Mouse (Mus musculus) heart, embryonic 15.5 days (tissue): ENCODE results near the gene Emg1. TPM values are rescaled to one million over a fixed set of nuclear protein-coding genes. Genes with fewer than 3 reads are reported as not detected.

Experiments
- ATAC-seq: fragments of 200-750 bp; cut with Nextera tagmentation; replicated peaks from 2 replicates; pipeline ENCODE4 v1.8.0; 2017; ENCODE audit warnings: low read depth, moderate TSS enrichment; ENCODE audit not compliant: insufficient number of reproducible peaks, insufficient read depth, low FRiP score
- H3K27ac ChIP-seq: fragments of 300-500 bp; sonication (generic); 2 replicates; pipeline ENCODE4 v1.5.1; 2015; ENCODE audit warnings: mild to moderate bottlenecking, inconsistent platforms
- H3K27me3 ChIP-seq: fragments of 300-500 bp; sonication (generic); 2 replicates; pipeline ENCODE4 v1.6.1; 2015; ENCODE audit warnings: inconsistent platforms
- H3K36me3 ChIP-seq: fragments of 300-500 bp; sonication (generic); 2 replicates; pipeline ENCODE4 v1.6.1; 2015; ENCODE audit warnings: mild to moderate bottlenecking, inconsistent platforms
- H3K4me1 ChIP-seq: fragments of 300-500 bp; sonication (generic); replicated peaks from 2 replicates; pipeline ENCODE4 v1.6.1; 2015; ENCODE audit warnings: inconsistent platforms
- H3K4me2 ChIP-seq: fragments of 300-500 bp; sonication (generic); 2 replicates; pipeline ENCODE4 v1.6.1; 2015; ENCODE audit warnings: inconsistent platforms, mild to moderate bottlenecking, moderate library complexity
- H3K4me3 ChIP-seq: fragments of 300-500 bp; sonication (generic); 2 replicates; pipeline ENCODE4 v1.5.1; 2015; ENCODE audit warnings: mild to moderate bottlenecking, inconsistent platforms
- H3K9ac ChIP-seq: fragments of 300-500 bp; sonication (generic); 2 replicates; pipeline ENCODE4 v1.6.1; 2015; ENCODE audit warnings: mild to moderate bottlenecking, inconsistent platforms
- H3K9me3 ChIP-seq: fragments of 300-500 bp; sonication (generic); replicated peaks from 2 replicates; pipeline ENCODE4 v1.6.1; 2016; ENCODE audit warnings: inconsistent platforms
- WGBS: fragments of 180-500 bp; shearing (Covaris S2); methylation state at CpG from one replicate; pipeline ENCODE4 v1.1.7; 2015; ENCODE audit warnings: mixed read lengths; 5-methylcytosine and 5-hydroxymethylcytosine counted together
- polyA plus RNA-seq: library from polyadenylated mRNA; unstranded; fragments of >200 nt; fragmentation: Nextera tagmentation; extraction: Ambion mirVana; gene quantifications from 2 replicates; pipeline ENCODE4 v1.2.1, GENCODE M21; 2015

The Emg1 gene
- 108 and 121 TPM in 2 replicates for polyA plus RNA-seq

DNA sequence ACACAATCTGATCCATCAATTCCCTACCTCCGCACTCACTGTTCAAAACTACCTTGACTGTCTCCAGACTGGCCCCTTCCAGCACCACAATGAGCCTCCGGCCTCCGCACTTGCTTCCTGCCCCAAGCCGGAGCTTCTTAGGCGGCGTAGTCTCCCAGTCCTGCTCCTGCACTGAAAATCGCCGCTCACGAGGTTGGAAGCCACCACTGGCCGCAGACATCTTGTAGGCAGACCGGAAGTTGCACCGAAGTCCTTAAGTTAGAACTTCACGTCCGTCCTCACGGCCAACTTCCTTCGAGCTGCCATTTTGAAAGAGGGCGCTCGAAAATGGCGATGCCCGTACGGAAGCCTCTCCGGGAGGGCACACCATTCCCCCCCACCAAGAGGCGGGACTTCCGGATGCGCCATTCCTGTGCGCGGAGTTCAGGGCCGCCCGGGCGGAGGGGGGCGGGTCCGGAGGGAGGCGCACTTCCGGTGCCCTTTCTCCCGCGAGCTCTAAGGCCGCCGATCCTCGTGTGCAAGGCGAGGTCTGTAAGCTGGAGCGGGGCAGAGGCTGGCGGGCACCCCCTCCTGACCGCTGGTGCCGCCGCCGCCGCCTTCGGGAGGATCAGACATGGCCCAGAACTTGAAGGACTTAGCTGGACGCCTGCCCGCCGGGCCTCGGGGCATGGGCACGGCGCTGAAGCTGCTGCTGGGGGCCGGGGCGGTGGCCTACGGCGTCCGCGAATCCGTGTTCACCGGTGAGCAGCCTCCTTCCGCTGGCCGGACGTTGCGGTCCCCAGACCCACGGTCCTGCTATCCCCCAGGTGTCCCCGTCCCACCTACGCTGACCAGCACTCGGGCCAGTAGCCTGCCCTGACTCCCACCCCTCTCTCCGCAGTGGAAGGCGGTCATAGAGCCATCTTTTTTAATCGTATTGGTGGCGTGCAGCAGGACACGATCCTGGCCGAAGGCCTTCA lies at the start of gene Emg1, which contains the start of gene Phb2:
Emg1 (minus strand) TSS at position 355 of the 959 bp plus-strand sequence.
Phb2 (plus strand) TSS at position 513 of the 959 bp plus-strand sequence.
- peaks cover 40% of the 10 kb centered on the region for H3K36me3 ChIP-seq
- peak within 1 kb of the TSS; percentile 84 for H3K4me3 ChIP-seq
- peak within 1 kb of the TSS; percentile 88 for H3K9ac ChIP-seq
- under 1% methylated on average over 76 of the region's 76 CpGs for WGBS
- H3K4me2 ChIP-seq: peak within 1 kb of the TSS; percentile 76
- peaks cover 34% of the 10 kb centered on the region for H3K4me1 ChIP-seq
- H3K27ac ChIP-seq: peak within 1 kb of the TSS; percentile 87
- ATAC-seq: peak; percentile 97
- H3K27me3 ChIP-seq: no peaks in the 10 kb centered on the region
- H3K9me3 ChIP-seq: no peaks in the 10 kb centered on the region

DNA sequence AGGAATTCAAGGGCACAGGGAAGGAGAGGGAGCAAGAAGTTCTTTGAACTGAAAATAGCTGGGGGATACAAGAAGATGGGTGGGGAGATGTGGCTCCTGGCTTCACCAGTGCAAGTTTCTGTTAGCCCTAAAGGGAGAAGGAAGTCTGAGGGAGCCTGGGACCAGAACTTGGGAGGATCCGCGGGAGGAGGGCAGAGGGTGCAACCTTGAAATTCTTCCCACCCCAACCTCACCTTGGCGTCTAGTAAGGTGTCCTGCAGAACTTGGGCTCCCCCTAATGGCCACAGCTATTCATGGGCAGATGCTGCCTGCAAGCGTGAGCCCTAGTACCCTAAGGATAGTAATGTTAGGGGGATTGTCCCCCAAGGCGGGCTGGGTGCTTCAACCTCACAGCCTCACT lies 47.3 kb upstream of the Emg1 start:
- Histone ChIP-seq H3K9ac (peak overlapping the region; percentile 26; the same call in 1 of the 2 replicates), H3K27me3 (no peaks in the 10 kb centered on the region), H3K36me3 (no peaks in the 10 kb centered on the region), H3K4me3 (peak overlapping the region; percentile 13), H3K4me2 (peak overlapping the region; percentile 87), H3K4me1 (peaks cover 41% of the 10 kb centered on the region), H3K9me3 (no peaks in the 10 kb centered on the region), H3K27ac (peak overlapping the region; percentile 96)
- no peak; the same call in 1 of the 2 replicates for ATAC-seq
- WGBS: 1% methylated on average over 5 of the region's 5 CpGs

DNA sequence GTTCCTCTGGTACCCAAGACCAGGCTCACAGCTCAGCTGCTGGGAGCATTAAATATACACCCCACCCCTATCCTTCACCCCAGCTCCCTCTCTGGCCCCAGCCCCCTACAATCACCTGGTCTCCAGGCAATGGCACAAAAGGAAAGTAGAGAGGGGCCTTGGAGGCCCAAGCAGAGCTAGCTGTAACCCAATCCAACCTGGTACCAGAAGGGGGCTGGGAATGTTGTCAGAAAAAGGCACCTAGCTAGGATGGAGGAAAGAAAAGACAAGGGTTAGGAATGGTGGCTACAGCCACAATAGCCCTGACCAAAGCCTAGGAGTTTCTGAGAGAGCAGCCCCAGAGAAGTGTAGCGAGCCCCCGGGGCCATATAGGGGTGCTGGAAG lies 46.9 kb upstream of the Emg1 start:
- Histone ChIP-seq H3K4me1 (peaks cover 45% of the 10 kb centered on the region), H3K4me2 (peak overlapping the region; percentile 87), H3K9me3 (no peaks in the 10 kb centered on the region), H3K9ac (peak overlapping the region; percentile 26; the same call in 1 of the 2 replicates), H3K4me3 (peak overlapping the region; percentile 13), H3K27me3 (no peaks in the 10 kb centered on the region), H3K27ac (peak overlapping the region; percentile 96), H3K36me3 (no peaks in the 10 kb centered on the region)
- WGBS: 38% methylated on average over 2 of the region's 2 CpGs
- no peak for ATAC-seq

DNA sequence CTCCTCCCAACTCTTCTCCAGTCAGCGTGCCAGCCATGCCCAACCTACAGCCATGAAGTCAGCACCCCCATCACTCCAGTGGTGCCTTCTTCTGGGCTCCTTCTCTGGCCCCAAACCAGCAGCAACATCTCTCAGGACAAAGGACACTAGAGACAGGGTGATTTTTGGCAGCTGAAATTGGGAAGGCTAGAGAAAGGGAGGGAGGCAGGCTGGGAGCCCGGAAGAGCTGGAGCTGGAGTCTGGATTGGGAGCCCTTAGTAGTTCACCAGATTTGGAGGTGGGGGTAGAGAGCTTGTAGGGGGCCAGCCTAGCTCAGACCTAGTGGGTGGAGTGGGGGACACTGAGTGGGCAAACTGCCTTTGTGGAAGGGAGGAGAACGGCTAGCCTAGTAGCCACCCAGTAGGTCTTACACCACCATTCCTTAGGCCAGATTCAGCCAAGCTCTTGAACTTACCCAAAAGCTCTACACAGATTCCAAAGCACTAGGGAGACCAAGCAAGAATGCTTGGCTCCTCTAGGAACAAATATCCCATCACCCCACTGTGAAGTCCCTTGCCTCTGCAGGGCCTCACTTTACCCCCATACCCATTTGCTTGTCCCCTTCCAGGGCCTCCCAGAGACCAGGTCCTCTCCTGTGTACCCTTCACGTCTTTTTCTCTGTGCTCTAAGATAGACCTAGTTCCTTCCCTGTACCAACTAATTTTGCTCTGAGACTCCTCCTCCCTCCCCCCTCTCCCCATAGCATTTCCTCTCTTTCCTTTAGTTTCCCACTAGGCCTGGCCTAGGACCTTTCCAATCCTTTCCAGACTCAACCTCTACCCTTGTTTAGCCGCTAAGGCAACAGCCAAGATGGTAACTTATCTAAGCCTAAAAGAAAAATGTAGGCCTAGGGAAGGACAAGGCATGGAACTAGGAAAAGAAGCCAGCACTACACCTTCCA lies 46.2 kb upstream of the Emg1 start:
- Histone ChIP-seq H3K9me3 (no peaks in the 10 kb centered on the region), H3K4me3 (peak overlapping the region; percentile 84), H3K27ac (peak overlapping the region; percentile 96), H3K4me1 (peaks cover 48% of the 10 kb centered on the region), H3K4me2 (peak overlapping the region; percentile 87), H3K9ac (peak overlapping the region; percentile 89), H3K27me3 (no peaks in the 10 kb centered on the region), H3K36me3 (no peaks in the 10 kb centered on the region)
- WGBS: 35% methylated on average over 5 of the region's 5 CpGs
- ATAC-seq: no peak

DNA sequence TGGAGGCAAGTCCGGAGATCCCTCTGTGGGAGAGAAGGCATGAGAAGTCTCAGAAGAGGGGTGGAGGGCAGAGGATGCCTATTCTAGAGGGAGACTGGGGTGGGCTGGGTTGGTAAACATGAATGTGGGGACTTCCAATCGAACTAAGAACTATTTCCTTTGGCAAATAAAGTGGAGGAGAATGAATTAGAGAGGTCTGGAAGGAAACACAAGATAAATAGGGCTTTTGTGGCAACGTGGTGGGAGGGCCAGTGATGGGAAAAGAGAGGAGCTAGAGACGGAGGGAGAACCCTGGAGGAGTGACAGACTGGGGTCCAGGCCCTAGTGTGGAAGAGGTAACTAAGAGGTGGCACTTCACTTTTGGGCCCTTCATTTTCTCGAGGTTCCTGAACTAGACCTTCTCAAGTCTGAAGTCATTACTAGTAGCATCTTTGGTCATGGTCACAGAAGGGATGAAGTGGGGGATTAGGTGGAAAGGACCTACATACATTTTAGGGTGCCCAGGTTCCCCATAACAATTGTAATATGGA lies 45.4 kb upstream of the Emg1 start:
- H3K4me1 ChIP-seq: peaks cover 48% of the 10 kb centered on the region
- H3K4me3 ChIP-seq: peak overlapping the region; percentile 84
- ATAC-seq: no peak
- H3K27me3 ChIP-seq: no peaks in the 10 kb centered on the region
- no peaks in the 10 kb centered on the region for H3K9me3 ChIP-seq
- H3K4me2 ChIP-seq: peak overlapping the region; percentile 87
- H3K36me3 ChIP-seq: no peaks in the 10 kb centered on the region
- H3K27ac ChIP-seq: peak overlapping the region; percentile 96
- 15% methylated on average over 5 of the region's 5 CpGs for WGBS
- H3K9ac ChIP-seq: peak overlapping the region; percentile 89

DNA sequence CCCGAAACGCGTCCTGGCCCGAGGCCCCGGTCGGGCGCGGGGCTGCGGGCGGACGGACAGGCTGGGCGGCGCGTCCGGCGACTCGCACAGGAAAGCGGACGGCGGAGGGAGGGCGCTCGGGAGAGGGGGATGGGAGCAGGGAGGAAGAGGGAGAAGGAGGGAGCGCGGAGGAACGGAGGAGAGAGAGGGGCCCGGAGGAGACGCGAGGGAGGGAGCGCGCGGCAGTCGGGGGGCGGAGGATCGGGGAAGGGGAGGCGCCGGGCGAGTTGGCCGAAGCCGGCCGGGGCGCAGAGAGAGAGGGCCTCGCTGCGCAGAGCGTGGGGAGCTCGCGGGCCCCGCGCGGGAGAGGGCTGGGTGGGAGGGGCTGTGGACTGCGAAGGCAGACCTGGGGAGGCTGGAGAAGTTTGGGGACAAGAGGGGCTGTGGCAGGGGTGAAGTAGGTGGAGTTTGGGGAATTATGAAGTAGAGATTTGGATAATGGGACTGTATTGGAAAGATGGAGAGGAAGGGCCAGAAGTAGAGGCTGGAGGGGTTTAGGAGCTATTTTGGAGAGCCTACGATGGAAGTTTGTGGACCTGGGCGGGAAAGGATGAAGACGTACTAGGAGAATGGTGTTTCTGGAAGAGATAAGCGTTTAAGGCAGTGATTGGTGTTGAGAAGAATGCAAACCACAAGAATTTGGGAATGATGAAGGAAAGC lies 44.8 kb upstream of the Emg1 start:
- Histone ChIP-seq H3K36me3 (no peaks in the 10 kb centered on the region), H3K27ac (peak overlapping the region; percentile 96)

DNA sequence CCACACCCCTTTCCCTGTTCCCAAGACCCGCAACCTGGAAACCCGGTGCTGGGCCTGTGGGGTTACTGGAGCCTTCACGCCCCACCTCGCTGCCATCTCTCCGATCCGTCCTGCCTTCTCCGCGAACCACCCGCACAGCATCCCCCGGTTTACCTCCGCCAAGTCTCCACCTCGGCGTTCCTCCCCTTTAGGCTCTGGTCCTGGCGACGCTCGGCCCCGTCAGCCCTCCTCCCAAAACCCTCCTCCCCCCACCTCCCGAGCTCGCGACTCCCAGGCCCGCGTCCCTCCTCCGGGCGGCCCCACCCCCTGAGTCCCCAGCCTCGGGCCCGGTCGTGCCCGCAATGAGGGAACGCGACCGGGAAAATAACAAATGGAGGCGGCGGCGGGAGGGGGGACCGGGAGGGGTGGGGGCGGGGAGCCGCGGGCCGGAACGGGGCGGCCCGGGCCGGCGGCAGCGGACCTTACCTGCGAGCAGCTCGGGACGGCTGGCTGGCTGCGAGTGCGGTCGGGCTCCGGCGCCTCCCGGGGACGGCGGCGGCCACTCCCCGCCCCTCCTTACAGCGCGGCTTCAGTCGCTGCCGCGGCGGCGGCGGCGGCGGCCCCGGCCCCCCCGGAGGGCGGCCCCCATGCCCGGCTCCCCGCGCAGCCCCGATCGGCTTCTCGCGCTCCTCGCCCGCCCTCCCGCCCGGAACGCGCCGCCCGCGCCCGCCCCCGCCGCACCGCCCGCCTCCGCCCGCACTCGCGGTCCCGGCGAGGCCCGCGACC lies 44.0 kb upstream of the Emg1 start, which contains the start of the genes Gm45234 and Atn1:
Gm45234 (minus strand) TSS at position 191 of the 765 bp plus-strand sequence.
Atn1 (minus strand) TSS at position 694 of the 765 bp plus-strand sequence.
- Histone ChIP-seq H3K4me2 (peak within 1 kb of the TSS; percentile 87), H3K36me3 (no peaks in the 10 kb centered on the region), H3K27me3 (no peaks in the 10 kb centered on the region), H3K27ac (peak within 1 kb of the TSS; percentile 96), H3K9me3 (no peaks in the 10 kb centered on the region), H3K4me1 (peaks cover 48% of the 10 kb centered on the region), H3K9ac (peak within 1 kb of the TSS; percentile 89), H3K4me3 (peak within 1 kb of the TSS; percentile 84)
- peak; percentile 73 for ATAC-seq
- WGBS: under 1% methylated on average over 41 of the region's 100 CpGs

More for the DNA sequence above, 44.8 kb upstream of the Emg1 start:
- H3K4me1 ChIP-seq: peaks cover 48% of the 10 kb centered on the region
- peak overlapping the region; percentile 84 for H3K4me3 ChIP-seq
- peak; percentile 78 for ATAC-seq
- H3K9ac ChIP-seq: peak overlapping the region; percentile 89
- no peaks in the 10 kb centered on the region for H3K27me3 ChIP-seq
- H3K9me3 ChIP-seq: no peaks in the 10 kb centered on the region
- H3K4me2 ChIP-seq: peak overlapping the region; percentile 87
- under 1% methylated on average over 49 of the region's 54 CpGs for WGBS

DNA sequence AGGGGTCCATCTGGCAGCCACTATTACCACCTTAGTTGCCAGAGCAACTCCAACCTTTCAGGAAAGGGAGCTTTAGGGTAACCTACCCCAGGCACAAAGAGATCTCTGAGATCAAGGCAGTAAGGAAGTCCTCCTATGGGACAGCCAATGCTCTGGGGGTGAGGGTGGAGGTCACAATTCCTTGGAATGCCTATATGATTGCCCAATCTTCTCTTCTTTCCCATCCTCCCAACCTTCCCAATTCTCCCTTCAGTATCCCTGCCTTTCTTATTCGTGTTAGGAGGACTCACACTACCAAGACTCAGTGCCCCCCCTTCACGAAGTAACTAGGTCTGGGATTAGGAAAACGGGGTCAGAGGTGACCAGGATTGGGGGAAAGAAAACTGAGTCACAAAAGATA lies 43.3 kb upstream of the Emg1 start:
- H3K9ac ChIP-seq: peak overlapping the region; percentile 89
- H3K36me3 ChIP-seq: no peaks in the 10 kb centered on the region
- H3K4me2 ChIP-seq: peak overlapping the region; percentile 87
- no peaks in the 10 kb centered on the region for H3K9me3 ChIP-seq
- 8% methylated on average over 3 of the region's 3 CpGs for WGBS
- no peaks in the 10 kb centered on the region for H3K27me3 ChIP-seq
- H3K27ac ChIP-seq: peak overlapping the region; percentile 96
- ATAC-seq: no peak
- peaks cover 48% of the 10 kb centered on the region for H3K4me1 ChIP-seq
- H3K4me3 ChIP-seq: peak overlapping the region; percentile 84

DNA sequence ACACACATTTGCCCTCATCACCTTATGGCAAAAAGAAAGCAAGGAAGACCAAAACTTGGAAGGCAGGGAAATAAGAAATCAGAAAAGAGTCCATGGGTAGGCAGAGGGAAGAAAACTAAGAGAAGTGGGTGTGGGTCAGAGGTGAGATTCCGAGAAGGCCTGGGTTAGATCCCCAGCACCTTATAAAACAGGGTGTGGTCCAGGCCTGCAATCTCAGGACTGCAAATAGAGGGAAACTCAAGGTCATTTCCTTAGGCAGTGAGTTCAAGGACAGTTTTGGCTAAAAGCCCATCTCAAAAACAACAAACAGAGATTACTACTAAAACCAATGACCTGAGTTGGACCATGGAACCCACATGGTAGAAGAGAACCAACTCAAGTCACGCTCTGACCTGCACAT lies 41.9 kb upstream of the Emg1 start:
- ATAC-seq: no peak
- Histone ChIP-seq H3K36me3 (peaks cover 9% of the 10 kb centered on the region), H3K9me3 (no peaks in the 10 kb centered on the region), H3K4me1 (peaks cover 48% of the 10 kb centered on the region), H3K9ac (no peak overlapping the region), H3K4me2 (no peak overlapping the region), H3K4me3 (no peak overlapping the region), H3K27me3 (no peaks in the 10 kb centered on the region), H3K27ac (no peak overlapping the region)
- 84% methylated on average over 2 of the region's 2 CpGs for WGBS

DNA sequence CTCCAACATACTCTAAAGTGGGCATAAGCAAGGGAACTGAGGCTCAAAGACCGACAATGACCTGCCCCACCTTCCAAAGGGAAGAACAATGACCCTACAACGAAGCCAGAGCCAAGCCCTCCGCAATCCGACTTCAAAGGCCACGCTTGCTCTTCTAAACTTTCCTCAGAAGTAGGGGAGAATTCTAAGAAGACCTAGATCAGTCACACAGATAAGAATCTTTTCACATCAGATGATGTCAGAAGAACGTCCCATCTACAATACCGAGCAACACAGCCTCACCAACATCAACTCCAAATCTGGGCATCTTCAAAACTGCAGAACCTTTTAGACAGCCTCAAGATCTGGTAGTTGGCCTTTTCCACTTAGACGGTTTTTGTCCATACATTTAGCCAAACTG lies 38.4 kb upstream of the Emg1 start:
- Histone ChIP-seq H3K27me3 (no peaks in the 10 kb centered on the region), H3K9me3 (no peaks in the 10 kb centered on the region), H3K27ac (no peak overlapping the region), H3K9ac (no peak overlapping the region), H3K4me2 (no peak overlapping the region), H3K36me3 (peaks cover 28% of the 10 kb centered on the region), H3K4me3 (no peak overlapping the region), H3K4me1 (peaks cover 42% of the 10 kb centered on the region)
- ATAC-seq: no peak
- 84% methylated on average over 8 of the region's 8 CpGs for WGBS
